Mouse (Mus musculus): ENCODE data around the gene Ltf.

DNA sequence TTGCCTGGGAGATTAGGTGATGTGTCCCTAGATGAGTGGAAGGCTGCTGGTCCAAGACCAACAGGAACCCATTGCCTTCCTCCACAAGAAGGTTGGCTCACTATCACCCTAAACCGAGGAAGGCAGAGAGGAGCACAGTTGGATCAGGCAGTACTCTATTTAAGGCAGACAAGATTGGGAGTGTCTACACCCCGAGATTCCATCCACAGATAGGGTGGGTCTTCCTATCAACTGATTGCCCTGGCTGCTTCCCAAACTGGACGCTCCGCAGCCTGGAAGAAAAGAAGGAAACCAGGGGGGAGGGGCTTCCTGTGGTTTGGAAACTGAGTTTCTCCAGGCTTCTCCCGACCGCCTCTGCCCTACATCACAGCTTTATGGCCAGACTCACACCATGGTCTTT, 28.9 kb upstream of the Ltf start, which contains the start of gene Rtp3:
- no peak for TF ChIP-seq CTCF (IDR thresholded peaks at IDR 0.05)
- TF ChIP-seq EP300 (IDR thresholded peaks at IDR 0.05): no peak
